Mouse (Mus musculus) megakaryocyte, embryonic 14.5 days (primary cell): ENCODE data around the gene Reck.

Experiments used
- FLI1 ChIP-seq: IDR thresholded peaks from 2 replicates; pipeline ENCODE4 v1.6.1; 2012; ENCODE audit warnings: low read length, inconsistent platforms, mixed read lengths
- GATA1 ChIP-seq: IDR thresholded peaks from 3 replicates; pipeline ENCODE4 v1.6.1; 2012; ENCODE audit warnings: mixed read lengths, low read length, inconsistent platforms, borderline replicate concordance

DNA sequence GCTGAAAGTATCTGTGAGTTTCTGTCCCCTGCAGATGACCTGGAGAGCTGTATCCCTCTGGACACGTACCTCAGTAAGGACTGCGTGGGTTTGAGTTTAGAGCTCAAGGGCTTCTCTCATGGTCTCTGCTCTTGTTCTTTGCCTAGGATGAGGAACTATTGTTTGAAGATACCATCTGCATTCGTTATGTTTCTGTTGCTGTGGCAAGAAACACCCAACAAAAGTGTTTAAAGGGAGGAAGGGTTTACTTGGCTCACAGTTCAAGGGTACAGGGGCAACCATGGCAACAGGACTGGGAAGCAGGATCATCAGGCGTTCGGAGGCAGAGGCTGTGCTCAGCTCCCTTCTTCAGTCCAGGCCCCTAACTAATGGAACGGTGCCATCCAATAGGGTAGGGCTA, 49.8 kb downstream of the Reck start:
- no peak for TF ChIP-seq GATA1
- no peak for TF ChIP-seq FLI1
